Mouse (Mus musculus) myocyte (in vitro differentiated cells): ENCODE measurements around the gene Pilra. TPM values are rescaled to one million over a fixed set of nuclear protein-coding genes. Genes with fewer than 3 reads are reported as not detected.
A peak's percentile ranks its signal among the peaks of the same experiment; 100 is the strongest.

Source experiments
- H3K27me3 ChIP-seq: one replicate; pipeline ENCODE4 v1.6.1; 2011; ENCODE audit not compliant: control insufficient read depth, insufficient read depth, insufficient read length
- H3K36me3 ChIP-seq: one replicate; pipeline ENCODE4 v1.6.1; 2011; ENCODE audit not compliant: control insufficient read depth, insufficient read depth
- H3K4me2 ChIP-seq: one replicate; pipeline ENCODE4 v1.6.1; 2011; ENCODE audit warnings: low read depth, control low read depth
- H3K4me3 ChIP-seq: one replicate; pipeline ENCODE4 v1.5.1; 2011; ENCODE audit warnings: mild to moderate bottlenecking, control low read depth, moderate library complexity
- H3K79me2 ChIP-seq: one replicate; pipeline ENCODE4 v1.6.1; 2011; ENCODE audit not compliant: control insufficient read depth, insufficient read depth
- H3ac ChIP-seq: one replicate; pipeline ENCODE4 v1.6.1; 2011; ENCODE audit not compliant: control insufficient read depth, insufficient read length
- CEBPB ChIP-seq: IDR thresholded peaks from 2 replicates; pipeline ENCODE4 v1.6.1; 2011; ENCODE audit warnings: mild to moderate bottlenecking, moderate library complexity; ENCODE audit not compliant: poor library complexity, insufficient read depth, severe bottlenecking
- E2F4 ChIP-seq: IDR thresholded peaks from one replicate; pipeline ENCODE4 v1.6.1; 2011; ENCODE audit warnings: mild to moderate bottlenecking, control low read depth, moderate library complexity; ENCODE audit not compliant: insufficient read depth
- MAX ChIP-seq: IDR thresholded peaks from one replicate; pipeline ENCODE4 v1.6.1; 2011; ENCODE audit warnings: low read depth, mild to moderate bottlenecking, control low read depth
- MYOD1 ChIP-seq, 3 experiments: IDR thresholded peaks; one replicate each; pipeline ENCODE4 v1.6.1; 2011; ENCODE audit warnings: control low read depth in 2 of 3, low read depth in 2 of 3, mild to moderate bottlenecking in 2 of 3, moderate library complexity in 1 of 3; ENCODE audit not compliant: insufficient read length in 2 of 3, control insufficient read depth in 1 of 3
- MYOG ChIP-seq, 3 experiments: IDR thresholded peaks; one replicate each; pipeline ENCODE4 v1.6.1; 2011; ENCODE audit warnings: control low read depth in 2 of 3, low read depth in 2 of 3, mild to moderate bottlenecking in 2 of 3; ENCODE audit not compliant: insufficient read length in 2 of 3, control insufficient read depth in 1 of 3, insufficient read depth in 1 of 3
- POLR2A ChIP-seq: IDR thresholded peaks from one replicate; pipeline ENCODE4 v1.6.1; 2011; ENCODE audit warnings: low read depth, mild to moderate bottlenecking, control low read depth, moderate library complexity; ENCODE audit not compliant: insufficient read length
- POLR2AphosphoS2 ChIP-seq: IDR thresholded peaks from one replicate; pipeline ENCODE4 v1.6.1; 2011; ENCODE audit warnings: low read depth, control low read depth; ENCODE audit not compliant: insufficient read length
- REST ChIP-seq: IDR thresholded peaks from one replicate; pipeline ENCODE4 v1.6.1; 2011; ENCODE audit warnings: mild to moderate bottlenecking, control low read depth, moderate library complexity; ENCODE audit not compliant: insufficient read depth, insufficient read length
- SRF ChIP-seq: IDR thresholded peaks from one replicate; pipeline ENCODE4 v1.6.1; 2011; ENCODE audit warnings: low read depth; ENCODE audit not compliant: control insufficient read depth, insufficient read length
- TCF12 ChIP-seq: IDR thresholded peaks from one replicate; pipeline ENCODE4 v1.6.1; 2011; ENCODE audit warnings: mild to moderate bottlenecking, control low read depth; ENCODE audit not compliant: poor library complexity, insufficient read depth, severe bottlenecking
- USF1 ChIP-seq: IDR thresholded peaks from one replicate; pipeline ENCODE4 v1.6.1; 2011; ENCODE audit warnings: low read depth, mild to moderate bottlenecking, control low read depth, moderate library complexity
- polyA plus RNA-seq: library from polyadenylated mRNA; unstranded; fragments of >200 nt; fragmentation: generic; extraction: Trizol; gene quantifications from one replicate; pipeline ENCODE4 v1.2.1, GENCODE M21; 2012; ENCODE audit warnings: missing spikeins

Gene Pilra
- polyA plus RNA-seq, 1 experiment = 0.05 TPM

DNA sequence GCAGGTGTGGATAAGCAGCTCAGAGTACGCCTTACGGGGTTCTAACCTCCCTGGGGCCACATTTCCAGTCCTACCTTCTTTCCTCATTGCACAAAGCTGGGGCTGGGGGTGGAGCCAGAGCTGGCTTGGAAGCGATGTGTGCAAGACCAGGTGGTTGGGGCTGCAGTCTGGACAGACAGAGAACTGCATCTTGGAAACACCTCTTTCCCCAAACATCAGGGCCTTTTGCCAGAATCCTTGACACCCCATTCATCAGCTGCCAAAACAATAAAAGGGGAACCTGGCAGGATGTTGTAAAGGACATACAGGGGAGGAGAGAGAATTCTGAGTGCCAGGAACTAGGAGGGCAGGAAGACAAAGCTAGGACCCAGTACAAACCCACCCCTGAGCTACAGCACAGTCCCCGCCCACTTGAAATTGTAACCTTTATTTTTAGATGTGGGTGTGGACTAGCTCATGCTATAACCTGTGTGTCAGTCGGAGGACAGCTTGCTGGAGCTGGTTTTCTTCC is 59.6 kb downstream of the Pilra start:
- no peak overlapping the region for H3ac ChIP-seq
- H3K4me2 ChIP-seq = peak overlapping the region; percentile 18
- TF ChIP-seq TCF12 (no peak), POLR2AphosphoS2 (no peak), SRF (no peak), USF1 (no peak), POLR2A (no peak), E2F4 (no peak), MYOG (IDR thresholded peaks at IDR 0.05; ENCODE audit: control insufficient read depth in 1 of 3, insufficient read depth in 1 of 3, insufficient read length in 2 of 3, low read depth in 2 of 3) (no peak), MYOD1 (IDR thresholded peaks at IDR 0.05; ENCODE audit: control insufficient read depth in 1 of 3, insufficient read length in 2 of 3, low read depth in 2 of 3) (no peak), MAX (no peak), REST (no peak), CEBPB (no peak)
- no peak overlapping the region for H3K4me3 ChIP-seq
- H3K36me3 ChIP-seq = peaks cover 10% of the 10 kb centered on the region
- H3K27me3 ChIP-seq = no peaks in the 10 kb centered on the region
- H3K79me2 ChIP-seq = no peaks in the 10 kb centered on the region

DNA sequence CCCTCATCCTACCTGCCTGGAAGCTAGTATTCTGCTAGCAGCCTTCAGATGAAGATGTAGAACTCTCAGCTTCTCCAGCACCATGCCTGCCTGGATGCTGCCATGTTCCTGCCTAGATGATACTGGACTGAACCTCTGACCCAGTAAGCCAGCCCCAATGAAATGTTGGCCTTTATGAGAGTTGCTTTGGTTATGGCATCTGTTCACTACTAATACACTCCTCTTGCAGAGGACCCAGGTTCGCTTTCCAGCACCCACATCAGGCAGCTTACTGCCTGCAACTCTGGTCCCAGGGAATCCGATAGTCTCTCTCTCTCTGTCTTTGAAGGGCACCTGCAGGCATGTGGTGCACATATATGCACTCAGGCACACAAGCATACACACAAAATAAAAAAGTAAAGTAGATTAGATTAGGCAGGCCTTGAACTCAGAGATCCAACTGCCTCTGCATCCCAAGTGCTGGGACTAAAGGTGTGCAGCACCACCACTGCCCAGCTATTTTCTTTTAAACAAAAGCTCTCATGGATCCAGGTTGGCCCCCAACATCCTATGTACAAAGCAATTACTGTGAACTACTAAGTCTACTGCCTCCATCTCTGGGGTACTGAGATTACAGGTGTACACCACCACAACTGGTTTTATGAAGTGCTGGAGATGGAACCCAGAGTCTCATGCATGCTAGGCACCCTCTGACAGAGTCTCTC is 60.3 kb downstream of the Pilra start:
- Histone ChIP-seq H3K79me2 (no peaks in the 10 kb centered on the region), H3K36me3 (peaks cover 6% of the 10 kb centered on the region), H3K4me2 (no peak overlapping the region), H3K27me3 (no peaks in the 10 kb centered on the region), H3ac (no peak overlapping the region), H3K4me3 (no peak overlapping the region)
- TF ChIP-seq E2F4 (no peak), MAX (no peak), MYOD1 (IDR thresholded peaks at IDR 0.05; ENCODE audit: control insufficient read depth in 1 of 3, insufficient read length in 2 of 3, low read depth in 2 of 3) (no peak), POLR2A (no peak), SRF (no peak), CEBPB (no peak), TCF12 (no peak)

DNA sequence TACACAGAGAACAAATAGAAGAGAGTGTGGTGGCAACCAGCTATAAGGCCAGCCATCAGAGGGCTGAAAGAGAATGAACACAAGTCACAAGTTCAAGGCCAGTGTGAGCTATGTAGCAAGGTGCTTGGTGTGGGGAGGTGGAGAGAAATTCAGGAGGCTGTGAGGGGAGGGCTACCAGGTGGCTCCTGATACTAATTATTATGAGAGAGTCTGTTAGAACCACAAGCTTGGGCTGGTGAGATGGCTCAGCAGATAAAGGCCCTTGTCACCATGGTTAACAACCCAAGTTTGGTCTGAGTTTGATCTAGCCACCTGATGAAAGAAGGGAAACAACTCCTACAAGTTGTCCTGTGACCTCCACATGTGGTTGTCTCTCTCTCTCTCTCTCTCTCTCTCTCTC is 63.3 kb downstream of the Pilra start:
- Histone ChIP-seq H3K4me3 (no peak overlapping the region), H3K27me3 (no peaks in the 10 kb centered on the region), H3K36me3 (no peaks in the 10 kb centered on the region), H3K79me2 (no peaks in the 10 kb centered on the region), H3ac (no peak overlapping the region), H3K4me2 (no peak overlapping the region)
- no peak for TF ChIP-seq MAX
- TF ChIP-seq USF1 = no peak
- no peak for TF ChIP-seq MYOD1 (IDR thresholded peaks at IDR 0.05; ENCODE audit: control insufficient read depth in 1 of 3, insufficient read length in 2 of 3, low read depth in 2 of 3)
- no peak for TF ChIP-seq POLR2A
- TF ChIP-seq REST = no peak
- no peak for TF ChIP-seq CEBPB
- TF ChIP-seq POLR2AphosphoS2 = no peak
- TF ChIP-seq TCF12 = no peak
- no peak for TF ChIP-seq SRF
- TF ChIP-seq MYOG (IDR thresholded peaks at IDR 0.05; ENCODE audit: control insufficient read depth in 1 of 3, insufficient read depth in 1 of 3, insufficient read length in 2 of 3, low read depth in 2 of 3) = no peak
- no peak for TF ChIP-seq E2F4

Other genes with a start within 250 kb of the Pilra start
- gene Mospd3, start 235.2 kb downstream of the Pilra start, polyA plus RNA-seq = 30.3 TPM
- gene Pcolce, start 222.5 kb downstream of the Pilra start, polyA plus RNA-seq = 368 TPM
- gene Fbxo24, start 207.3 kb downstream of the Pilra start, polyA plus RNA-seq = 0.72 TPM
- gene Lrch4, start 207.2 kb downstream of the Pilra start, polyA plus RNA-seq = 29.1 TPM
- gene Gm20605, start 207.1 kb downstream of the Pilra start, polyA plus RNA-seq = 3.3 TPM
- gene Sap25, start 194.9 kb downstream of the Pilra start, polyA plus RNA-seq = 4.6 TPM
- gene Irs3, start 190.6 kb downstream of the Pilra start, polyA plus RNA-seq = 0.04 TPM
- gene Agfg2, start 151.6 kb downstream of the Pilra start, polyA plus RNA-seq = 8.7 TPM
- gene Nyap1, start 94.7 kb downstream of the Pilra start, polyA plus RNA-seq = 2.7 TPM
- 48.1 TPM for gene Tsc22d4, start 90.6 kb downstream of the Pilra start, polyA plus RNA-seq
- 40.4 TPM for gene Ppp1r35, start 57.4 kb downstream of the Pilra start, polyA plus RNA-seq
- 34.4 TPM for gene Mepce, start 48.6 kb downstream of the Pilra start, polyA plus RNA-seq
- gene Zcwpw1, start 48.5 kb downstream of the Pilra start, polyA plus RNA-seq = 2.2 TPM
- gene Pilrb1, start 21.8 kb upstream of the Pilra start, polyA plus RNA-seq = not detected
- not detected for gene Pilrb2, start 35.5 kb upstream of the Pilra start, polyA plus RNA-seq
- 0.01 TPM for gene Cyp3a13, start 85.3 kb upstream of the Pilra start, polyA plus RNA-seq
- gene Gjc3, start 126.8 kb upstream of the Pilra start, polyA plus RNA-seq = not detected
- not detected for gene Azgp1, start 145.2 kb upstream of the Pilra start, polyA plus RNA-seq
- gene Smok3a, start 185.0 kb upstream of the Pilra start, polyA plus RNA-seq = not detected
- gene Smok3b, start 185.1 kb upstream of the Pilra start, polyA plus RNA-seq = not detected
- gene Smok3c, start 216.9 kb upstream of the Pilra start, polyA plus RNA-seq = not detected
- 5.1 TPM for gene Zkscan1, start 248.8 kb upstream of the Pilra start, polyA plus RNA-seq